Mouse (Mus musculus) heart, postnatal 25 days (tissue): ENCODE measurements at regions not wholly inside any gene's neighbourhood (a gene's known extent, or its start where the extent isn't known, plus 50 kb on each side); places are given as distances from the start of the nearest gene placed in this dataset.

Experiments used
- DNase-seq: peaks from one replicate; pipeline ENCODE4 v3.0.0; 2022; ENCODE audit warnings: low spot score
- intact Hi-C: fragments of 180-260 bp; cut with DNase I; formaldehyde crosslinking; loops from one replicate; pipeline ENCODE4 v1.15.1; 2025

DNA sequence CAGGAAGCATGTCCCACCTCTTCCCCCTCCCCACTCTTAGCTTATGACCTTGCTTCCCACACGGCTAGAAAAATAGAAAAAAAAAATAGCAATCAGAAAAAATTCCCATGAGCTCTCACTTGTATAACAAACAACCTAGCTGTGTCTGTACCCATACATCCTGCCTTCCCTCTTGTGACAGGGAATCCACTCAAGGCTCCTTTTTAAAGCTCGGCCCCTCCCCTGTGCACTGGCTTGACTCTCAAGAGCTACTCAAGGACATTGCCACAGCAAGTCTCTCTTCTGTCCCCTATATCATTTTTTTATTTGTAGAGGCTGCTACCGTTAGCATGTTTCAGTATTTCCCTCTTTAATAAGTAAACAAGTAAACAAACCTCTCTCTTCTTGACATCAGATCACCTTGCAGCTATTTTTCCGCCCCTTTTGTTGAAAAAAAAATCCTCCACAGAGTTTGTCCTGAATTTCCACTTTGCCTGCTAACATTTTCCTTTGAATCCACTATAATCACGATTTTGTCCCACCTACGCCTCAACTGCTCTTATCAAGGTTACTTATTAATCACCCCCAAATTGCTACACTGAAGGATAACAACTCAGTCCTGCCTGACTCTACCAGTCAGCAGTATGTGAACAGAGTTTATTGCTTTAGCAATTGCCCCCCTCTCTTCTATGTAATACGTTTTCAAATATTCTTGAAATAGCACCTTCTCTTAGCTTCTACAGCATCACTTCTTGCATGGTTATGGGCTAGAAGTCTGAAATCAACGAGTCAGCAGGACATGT lies 61.8 kb upstream of the Gm6657 start:
- no peak for DNase-seq
- intact Hi-C loops, result no loop called here

DNA sequence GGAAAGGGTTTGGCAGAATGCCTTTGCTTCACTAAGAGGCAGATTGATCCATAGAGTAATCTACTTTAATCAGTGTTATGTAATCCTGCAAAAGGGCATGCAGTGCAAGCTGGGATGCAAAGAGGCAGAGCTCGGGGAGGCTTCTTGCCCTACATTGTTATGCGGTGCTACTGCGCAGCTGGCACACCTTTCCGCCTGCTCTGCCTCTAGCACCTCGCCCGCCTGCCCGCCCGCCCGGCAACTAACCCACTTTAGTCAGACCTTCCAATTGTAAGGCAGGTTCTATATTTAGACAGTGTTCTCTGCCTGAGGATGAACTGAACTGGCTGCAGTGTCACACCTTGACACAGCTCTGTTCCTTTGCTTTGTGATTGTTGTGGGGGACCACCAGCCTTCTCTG lies 60.7 kb upstream of the Gm6657 start:
- DNase-seq, result no peak
- intact Hi-C loops, result no loop called here

- intact Hi-C loops, result no loop called here
- DNase-seq, result no peak
Observed at GRCm38 (mm10) chr12:78133984-78134383, 60.1 kb upstream of the Gm6657 start.

- intact Hi-C loops, result no loop called here
- DNase-seq, result no peak
Observed at GRCm38 (mm10) chr12:78137196-78137595, 56.8 kb upstream of the Gm6657 start.

GRCm38 (mm10) chr12:78138467-78138866 lies 55.6 kb upstream of the Gm6657 start:
- intact Hi-C loops, result no loop called here
- DNase-seq, result no peak
